ENCODE assay signal across 11 mouse cellular contexts in genomic region chr9:118487096-118487395, GRCm38 (mm10). TPM values are rescaled to one million over a fixed set of nuclear protein-coding genes. Genes with fewer than 3 reads are reported as not detected.
DNase-seq lines count a peak whose midpoint lies in the region; ATAC-seq and TF ChIP-seq lines count a peak whose summit lies in the region.
"Had no signal": no experiment of that assay in that cellular context is flagged by ENCODE, and none has a peak within 500 bp of the region (broad histone marks: within the 10 kb centered on the region; RNA-seq: fewer than 3 reads in every experiment).

No protein-coding gene starts in this region.

- no peak overlapping the region for H3K9ac ChIP-seq in heart, embryonic 14.5 days (ENCODE audit: low read length)
- peak overlapping the region; percentile 33 for H3K9ac ChIP-seq in ES-Bruce4 (ENCODE audit: low read depth, poor library complexity, severe bottlenecking)
- H3K9ac ChIP-seq in forebrain, embryonic 13.5 days: no peak overlapping the region
- H3K9ac ChIP-seq in midbrain, embryonic 11.5 days (ENCODE audit: low read length): no peak overlapping the region

- no peak for DNase-seq in heart, postnatal 25 days (ENCODE audit: low spot score)
- peak; percentile 93 for DNase-seq in midbrain, embryonic 11.5 days (ENCODE audit: low spot score, missing footprints)
- DNase-seq in cerebellum, postnatal 4 days (ENCODE audit: low spot score in 2 of 2): no peak
- DNase-seq in urinary bladder, postnatal 14 days (ENCODE audit: low spot score): no peak
- DNase-seq: kidney, postnatal 25 days; lung, adult 18-20 months; right cerebral cortex, postnatal 25 days had no signal

- no peak for ATAC-seq in heart, embryonic 14.5 days (ENCODE audit: insufficient number of reproducible peaks, insufficient read depth, low FRiP score, low read depth)
- ATAC-seq in forebrain, embryonic 13.5 days: no peak
- ATAC-seq in midbrain, embryonic 11.5 days (ENCODE audit: low FRiP score): no peak
- ATAC-seq in granulocyte monocyte progenitor cell, adult 5-6 weeks (replicated peaks; ENCODE audit: poor library complexity, severe bottlenecking): no peak

- peaks cover 2 to 17% of the 10 kb centered on the region in 2 experiments; a peak in 3 of 4 replicates for H3K4me1 ChIP-seq in heart, embryonic 14.5 days (ENCODE audit: control insufficient read depth in 2 of 2, insufficient read depth in 2 of 2, low read length in 2 of 2)
- H3K4me1 ChIP-seq in ES-Bruce4 (ENCODE audit: control insufficient read depth, insufficient read depth, low read length): no peaks in the 10 kb centered on the region
- H3K4me1 ChIP-seq in forebrain, embryonic 13.5 days: peaks cover 39% of the 10 kb centered on the region
- peaks cover 20% of the 10 kb centered on the region for H3K4me1 ChIP-seq in midbrain, embryonic 11.5 days (ENCODE audit: control insufficient read depth, insufficient read depth, low read length)

- peak overlapping the region; percentile 72 for H3K4me2 ChIP-seq in heart, embryonic 14.5 days (ENCODE audit: low read length)
- peak overlapping the region; percentile 64 for H3K4me2 ChIP-seq in forebrain, embryonic 13.5 days
- H3K4me2 ChIP-seq in midbrain, embryonic 11.5 days: peak overlapping the region; percentile 29; the same call in 1 of the 2 replicates

- no peaks in the 10 kb centered on the region for H3K36me3 ChIP-seq in heart, embryonic 14.5 days (ENCODE audit: control insufficient read depth, insufficient read depth, low read length)
- H3K36me3 ChIP-seq in ES-Bruce4 (ENCODE audit: control insufficient read depth, insufficient read depth, low read length, poor library complexity, severe bottlenecking): no peaks in the 10 kb centered on the region; the same call in 1 of the 2 replicates
- no peaks in the 10 kb centered on the region for H3K36me3 ChIP-seq in forebrain, embryonic 13.5 days (ENCODE audit: poor library complexity, severe bottlenecking)
- no peaks in the 10 kb centered on the region for H3K36me3 ChIP-seq in midbrain, embryonic 11.5 days (ENCODE audit: control insufficient read depth, insufficient read depth, low read length)

- no peak for TF ChIP-seq POLR2A in ES-Bruce4 (IDR thresholded peaks at IDR 0.05; ENCODE audit: insufficient read depth, low read length)

- peaks cover 62% of the 10 kb centered on the region for H3K27me3 ChIP-seq in heart, embryonic 14.5 days (ENCODE audit: control insufficient read depth, insufficient read depth, low read length)
- peaks cover 9% of the 10 kb centered on the region for H3K27me3 ChIP-seq in ES-Bruce4 (ENCODE audit: control insufficient read depth, insufficient read depth, low read length, poor library complexity, severe bottlenecking)
- H3K27me3 ChIP-seq in forebrain, embryonic 13.5 days: peaks cover 80% of the 10 kb centered on the region
- H3K27me3 ChIP-seq in midbrain, embryonic 11.5 days (ENCODE audit: control insufficient read depth, insufficient read depth, low read length): peaks cover 70% of the 10 kb centered on the region

- 0 out of 2 replicates have a peak, but pooled peaks have one; percentile 17 for TF ChIP-seq EP300 in ES-Bruce4 (IDR thresholded peaks at IDR 0.05; ENCODE audit: insufficient read depth, low read depth, low read length)

- intact Hi-C loops in heart, postnatal 25 days (cut with DNase I): loop anchor here (10.0 kb wide), 1 partner anchor 322 kb away; no protein-coding TSS in a partner anchor

- H3K9me3 ChIP-seq in heart, embryonic 14.5 days (ENCODE audit: control insufficient read depth, low read length): no peaks in the 10 kb centered on the region
- H3K9me3 ChIP-seq in ES-Bruce4 (replicated peaks; ENCODE audit: control insufficient read depth, insufficient read depth, low read length, poor library complexity, severe bottlenecking): no peaks in the 10 kb centered on the region
- no peaks in the 10 kb centered on the region for H3K9me3 ChIP-seq in forebrain, embryonic 13.5 days (replicated peaks)
- H3K9me3 ChIP-seq in midbrain, embryonic 11.5 days (ENCODE audit: control insufficient read depth, low read length): no peaks in the 10 kb centered on the region

- WGBS in heart, embryonic 14.5 days: 3% methylated on average over 9 of the region's 9 CpGs
- WGBS in forebrain, embryonic 13.5 days: under 1% methylated on average over 9 of the region's 9 CpGs
- under 1% methylated on average over 9 of the region's 9 CpGs for WGBS in midbrain, embryonic 11.5 days

- no peak overlapping the region for H3K27ac ChIP-seq in heart, embryonic 14.5 days (replicated peaks in 1 of 2; ENCODE audit: control insufficient read depth in 1 of 2, insufficient read depth in 1 of 2, low read depth in 2 of 2, low read length in 2 of 2)
- H3K27ac ChIP-seq in ES-Bruce4 (ENCODE audit: insufficient read depth, low read length): no peak overlapping the region
- peak overlapping the region; percentile 40; the same call in 1 of the 2 replicates for H3K27ac ChIP-seq in forebrain, embryonic 13.5 days
- H3K27ac ChIP-seq in midbrain, embryonic 11.5 days (ENCODE audit: low read depth, low read length): no peak overlapping the region

- no peak for TF ChIP-seq CTCF in ES-Bruce4 (IDR thresholded peaks at IDR 0.05; ENCODE audit: low read depth, low read length)

- peak overlapping the region in 1 of 2 experiments; percentile 50; a peak in 2 of 4 replicates for H3K4me3 ChIP-seq in heart, embryonic 14.5 days (ENCODE audit: control insufficient read depth in 1 of 2, insufficient read depth in 1 of 2, low read depth in 1 of 2, low read length in 2 of 2)
- peak overlapping the region; percentile 45 for H3K4me3 ChIP-seq in ES-Bruce4 (ENCODE audit: low read depth, low read length)
- H3K4me3 ChIP-seq in forebrain, embryonic 13.5 days: peak overlapping the region; percentile 33
- H3K4me3 ChIP-seq in midbrain, embryonic 11.5 days (ENCODE audit: low read depth, low read length): no peak overlapping the region

RNA-seq across cellular contexts. Expression of gene Eomes, which starts 9.0 kb away (rescaled TPM):
- polyA plus RNA-seq in heart, embryonic 14.5 days (2014; fragmentation: Nextera tagmentation; extraction: Ambion mirVana): not detected in 2 replicates
- total RNA-seq in heart, postnatal 25 days (2021): not detected
- 7.9 and 8.2 TPM in 2 replicates for polyA plus RNA-seq in ES-Bruce4 (2011; ENCODE audit: insufficient read depth, insufficient read length, low read depth, missing spikeins)
- polyA plus RNA-seq in forebrain, embryonic 13.5 days (2015; fragmentation: Nextera tagmentation; extraction: Ambion mirVana): 24.4 and 30.7 TPM in 2 replicates
- 0.33 and 1.1 TPM in 2 replicates for polyA plus RNA-seq in midbrain, embryonic 11.5 days (2014; fragmentation: Nextera tagmentation; extraction: Ambion mirVana)
- total RNA-seq in granulocyte monocyte progenitor cell, adult 5-6 weeks (2014; fragmentation: Nextera tagmentation): not detected in 2 replicates
- total RNA-seq in granulocyte monocyte progenitor cell, adult 5-6 weeks (2017): not detected in 2 replicates

RNA-seq across cellular contexts. Expression of gene Golga4, which starts 19.0 kb away (rescaled TPM):
- polyA plus RNA-seq in heart, embryonic 14.5 days (2014; fragmentation: Nextera tagmentation; extraction: Ambion mirVana): 61.0 and 64.0 TPM in 2 replicates
- total RNA-seq in heart, postnatal 25 days (2021): 100 to 1,000 TPM; 257 to 283 TPM
- polyA plus RNA-seq in ES-Bruce4 (2011; ENCODE audit: insufficient read depth, insufficient read length, low read depth, missing spikeins): 132 and 143 TPM in 2 replicates
- polyA plus RNA-seq in forebrain, embryonic 13.5 days (2015; fragmentation: Nextera tagmentation; extraction: Ambion mirVana): 54.3 and 56.1 TPM in 2 replicates
- polyA plus RNA-seq in midbrain, embryonic 11.5 days (2014; fragmentation: Nextera tagmentation; extraction: Ambion mirVana): 48.5 and 48.7 TPM in 2 replicates
- total RNA-seq in granulocyte monocyte progenitor cell, adult 5-6 weeks (2014; fragmentation: Nextera tagmentation): 50.2 and 61.6 TPM in 2 replicates
- total RNA-seq in granulocyte monocyte progenitor cell, adult 5-6 weeks (2017): 69.4 and 82.7 TPM in 2 replicates
